Mouse (Mus musculus) erythroblast, embryonic 14.5 days (primary cell): ENCODE data around the gene Tmem198b.

Experiments used
- GATA1 ChIP-seq: IDR thresholded peaks from 2 replicates; pipeline ENCODE4 v1.6.1; 2012; ENCODE audit warnings: low read length, inconsistent platforms, mixed read lengths
- TAL1 ChIP-seq: IDR thresholded peaks from 3 replicates; pipeline ENCODE4 v1.6.1; 2012; ENCODE audit warnings: low read length, inconsistent platforms, mixed read lengths

GRCm38 (mm10) chr10:128772895-128773294 is 31.3 kb downstream of the Tmem198b start:
- TF ChIP-seq GATA1 (no peak), TAL1 (no peak)
